Comparison of ENCODE assay signal across 10 mouse cellular contexts in the genomic region with DNA sequence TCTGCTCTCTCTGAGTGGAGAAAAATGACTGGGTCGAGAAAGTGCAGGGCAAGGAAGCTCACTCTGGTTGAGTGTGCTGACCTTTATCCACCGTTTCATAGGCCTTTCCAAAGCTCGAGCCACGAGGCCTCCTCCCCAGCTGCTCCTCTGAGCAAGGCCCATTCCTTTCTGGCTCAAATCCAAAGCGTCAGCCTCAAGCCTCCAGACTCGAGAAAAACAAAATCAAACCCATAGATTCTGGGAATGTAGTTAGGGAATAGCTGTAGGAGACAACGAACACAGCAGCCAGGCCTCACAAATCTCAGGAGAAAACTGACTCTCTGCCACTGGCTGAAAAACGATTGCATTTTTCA. TPM values are rescaled to one million over a fixed set of nuclear protein-coding genes. Genes with fewer than 3 reads are reported as not detected.
DNase-seq lines count a peak whose midpoint lies in the region; ATAC-seq and TF ChIP-seq lines count a peak whose summit lies in the region.
"Had no signal": no experiment of that assay in that cellular context is flagged by ENCODE, and none has a peak within 500 bp of the region (broad histone marks: within the 10 kb centered on the region; RNA-seq: fewer than 3 reads in every experiment).

No protein-coding gene starts in this region.

- H3K27me3 ChIP-seq in kidney, postnatal 0 days (ENCODE audit: insufficient read depth, low read length), result no peaks in the 10 kb centered on the region
- no peaks in the 10 kb centered on the region for H3K27me3 ChIP-seq in stomach, postnatal 0 days (ENCODE audit: control insufficient read depth, insufficient read depth, low read length)
- H3K27me3 ChIP-seq: liver, embryonic 12.5 days had no signal

- ATAC-seq in kidney, postnatal 0 days (replicated peaks; ENCODE audit: low FRiP score, low read depth), result peak; percentile 55; the same call in 1 of the 2 replicates
- no peak for ATAC-seq in stomach, postnatal 0 days (ENCODE audit: low FRiP score, low TSS enrichment)
- ATAC-seq: CD4-positive, CD25-positive, alpha-beta regulatory T cell, adult 4 months; liver, embryonic 12.5 days had no signal

- 0 out of 2 replicates have a peak, but pooled peaks cover 3% of the 10 kb centered on the region for H3K4me1 ChIP-seq in kidney, postnatal 0 days (replicated peaks; ENCODE audit: insufficient read depth, low read length)
- H3K4me1 ChIP-seq in stomach, postnatal 0 days (replicated peaks; ENCODE audit: control insufficient read depth, insufficient read depth), result no peaks in the 10 kb centered on the region
- H3K4me1 ChIP-seq: liver, embryonic 12.5 days had no signal

- 27% methylated on average over 8 of the region's 8 CpGs for WGBS in kidney, postnatal 0 days
- 22% methylated on average over 8 of the region's 8 CpGs for WGBS in stomach, postnatal 0 days

- peak; percentile 45 to 54 for DNase-seq in cerebellum, postnatal 14 days
- no peak for DNase-seq in cerebellum, adult 11-12 months
- DNase-seq in lung, postnatal 10 days, result peak; percentile 51
- DNase-seq in lung, postnatal 4 days, result no peak
- peak; percentile 82 for DNase-seq in kidney, postnatal 0 days (ENCODE audit: low spot score)
- DNase-seq in stomach, postnatal 0 days (ENCODE audit: low spot score), result no peak
- no peak for DNase-seq in spleen, adult 12 weeks (ENCODE audit: low spot score)
- DNase-seq in left cerebral cortex, adult 2 months (ENCODE audit: extremely low spot score in 1 of 2, low spot score in 2 of 2), result no peak

- peak overlapping the region; percentile 32; the same call in 1 of the 2 replicates for H3K27ac ChIP-seq in kidney, postnatal 0 days
- peak overlapping the region; percentile 40; the same call in 1 of the 2 replicates for H3K27ac ChIP-seq in stomach, postnatal 0 days (replicated peaks)
- H3K27ac ChIP-seq in left cerebral cortex, adult 2 months, result no peak overlapping the region
- H3K27ac ChIP-seq: liver, embryonic 12.5 days had no signal

- TF ChIP-seq CTCF in kidney, postnatal 0 days (IDR thresholded peaks at IDR 0.05; ENCODE audit: low read depth), result no peak
- TF ChIP-seq CTCF in stomach, postnatal 0 days (IDR thresholded peaks at IDR 0.05; ENCODE audit: low read depth), result no peak
- TF ChIP-seq CTCF in left cerebral cortex, adult 2 months (IDR thresholded peaks at IDR 0.05), result no peak

- no peak overlapping the region for H3K4me3 ChIP-seq in kidney, postnatal 0 days (replicated peaks; ENCODE audit: low read depth, low read length)
- no peak overlapping the region for H3K4me3 ChIP-seq in stomach, postnatal 0 days (ENCODE audit: low read depth, low read length)
- H3K4me3 ChIP-seq in left cerebral cortex, adult 2 months, result no peak overlapping the region
- H3K4me3 ChIP-seq: liver, embryonic 12.5 days had no signal

- peaks cover 17% of the 10 kb centered on the region; the same call in 1 of the 2 replicates for H3K36me3 ChIP-seq in kidney, postnatal 0 days (ENCODE audit: insufficient read depth, low read length)
- peaks cover 3% of the 10 kb centered on the region for H3K36me3 ChIP-seq in stomach, postnatal 0 days (ENCODE audit: control insufficient read depth, insufficient read depth, low read length)

- H3K9ac ChIP-seq in kidney, postnatal 0 days (ENCODE audit: low read depth, low read length), result no peak overlapping the region
- H3K9ac ChIP-seq in stomach, postnatal 0 days (ENCODE audit: low read length), result 0 out of 2 replicates have a peak overlapping the region, but pooled peaks have one; percentile 27
- H3K9ac ChIP-seq: liver, embryonic 12.5 days had no signal

- no peak overlapping the region for H3K4me2 ChIP-seq in kidney, postnatal 0 days (ENCODE audit: low read length)
- H3K4me2 ChIP-seq in stomach, postnatal 0 days (replicated peaks; ENCODE audit: low read depth), result no peak overlapping the region
- H3K4me2 ChIP-seq: liver, embryonic 12.5 days had no signal

- no peak for TF ChIP-seq EP300 in stomach, postnatal 0 days (optimal IDR thresholded peaks at IDR 0.05)

- H3K9me3 ChIP-seq in kidney, postnatal 0 days (replicated peaks; ENCODE audit: low read length), result no peaks in the 10 kb centered on the region
- H3K9me3 ChIP-seq in stomach, postnatal 0 days (ENCODE audit: control insufficient read depth, low read length), result no peaks in the 10 kb centered on the region
- H3K9me3 ChIP-seq: liver, embryonic 12.5 days had no signal

- intact Hi-C loops in left cerebral cortex, adult 2 months (cut with DNase I), result no loop called here

RNA-seq across cellular contexts. Expression of a gene that starts 26.6 kb away (rescaled TPM):
- 0.76 and 0.85 TPM in 2 replicates for polyA plus RNA-seq in kidney, postnatal 0 days (2015; fragmentation: Nextera tagmentation; extraction: Ambion mirVana)
- polyA plus RNA-seq in stomach, postnatal 0 days (2015; fragmentation: Nextera tagmentation; extraction: Ambion mirVana), result 0.39 and 0.56 TPM in 2 replicates
- total RNA-seq in left cerebral cortex, adult 2 months (2021), result 10 to 100 TPM; 90.5 to 91.1 TPM

Comparison
In these comparisons a context has a peak if more than half of its experiments do, and no peak if none do; other contexts are left out.
1. DNase-seq: peak in cerebellum, postnatal 14 days (2 of 2), lung, postnatal 10 days (single experiment) and kidney, postnatal 0 days (single experiment); none in cerebellum, adult 11-12 months (single experiment), lung, postnatal 4 days (0 of 2), stomach, postnatal 0 days (single experiment), spleen, adult 12 weeks (single experiment) and left cerebral cortex, adult 2 months (0 of 2).